Mouse (Mus musculus) olfactory bulb, adult 2 months (tissue): ENCODE results near the gene Atp10b. TPM values are rescaled to one million over a fixed set of nuclear protein-coding genes. Genes with fewer than 3 reads are reported as not detected.

Experiments used
- H3K27ac ChIP-seq: fragments of 200-500 bp; 2 replicates; pipeline ENCODE4 v1.5.1; 2012; ENCODE audit warnings: low read depth, low read length; ENCODE audit not compliant: insufficient read depth
- H3K4me1 ChIP-seq: fragments of 200-500 bp; 2 replicates; pipeline ENCODE4 v1.6.1; 2012; ENCODE audit warnings: low read length; ENCODE audit not compliant: control insufficient read depth, insufficient read depth
- H3K4me3 ChIP-seq: fragments of 200-500 bp; 2 replicates; pipeline ENCODE4 v1.5.1; 2012; ENCODE audit warnings: mild to moderate bottlenecking, low read depth, low read length, moderate library complexity; ENCODE audit not compliant: insufficient read depth
- CTCF ChIP-seq: fragments of 200-500 bp; IDR thresholded peaks from 2 replicates; pipeline ENCODE4 v1.5.1; 2012; ENCODE audit warnings: low read depth, mild to moderate bottlenecking, low read length, moderate library complexity; ENCODE audit not compliant: insufficient read depth
- POLR2A ChIP-seq: fragments of 200-500 bp; IDR thresholded peaks from 2 replicates; pipeline ENCODE4 v1.6.1; 2012; ENCODE audit warnings: mild to moderate bottlenecking, low read depth, low read length, moderate library complexity; ENCODE audit not compliant: insufficient read depth
- WGBS: fragments of 180-500 bp; shearing (Covaris S2); methylation state at CpG from one replicate; pipeline ENCODE4 v1.1.7; 2018; 5-methylcytosine and 5-hydroxymethylcytosine counted together
- polyA plus RNA-seq: library from polyadenylated mRNA; stranded (reverse); fragments of >200 nt; gene quantifications from 2 replicates; pipeline ENCODE4 v1.2.4, GENCODE M21; 2012; ENCODE audit warnings: low replicate concordance; ENCODE audit not compliant: missing spikeins, insufficient read depth, insufficient read length

Atp10b gene
- polyA plus RNA-seq, 1 experiment, result not detected

- 90% methylated on average over 3 of the region's 3 CpGs for WGBS
- Histone ChIP-seq H3K27ac (no peak overlapping the region), H3K4me1 (0 out of 2 replicates have a peak, but pooled peaks cover 2% of the 10 kb centered on the region), H3K4me3 (no peak overlapping the region)
- TF ChIP-seq POLR2A, result no peak
- no peak for TF ChIP-seq CTCF
These were observed 117.8 kb downstream of the Atp10b start for GRCm38 (mm10) chr11:43267505-43267904.

GRCm38 (mm10) chr11:43269503-43270255, 120.0 kb downstream of the Atp10b start:
- Histone ChIP-seq H3K4me1 (0 out of 2 replicates have a peak, but pooled peaks cover 2% of the 10 kb centered on the region), H3K27ac (no peak overlapping the region), H3K4me3 (no peak overlapping the region)
- WGBS, result 51% methylated on average over 6 of the region's 6 CpGs
- TF ChIP-seq POLR2A (no peak), CTCF (no peak)

DNA sequence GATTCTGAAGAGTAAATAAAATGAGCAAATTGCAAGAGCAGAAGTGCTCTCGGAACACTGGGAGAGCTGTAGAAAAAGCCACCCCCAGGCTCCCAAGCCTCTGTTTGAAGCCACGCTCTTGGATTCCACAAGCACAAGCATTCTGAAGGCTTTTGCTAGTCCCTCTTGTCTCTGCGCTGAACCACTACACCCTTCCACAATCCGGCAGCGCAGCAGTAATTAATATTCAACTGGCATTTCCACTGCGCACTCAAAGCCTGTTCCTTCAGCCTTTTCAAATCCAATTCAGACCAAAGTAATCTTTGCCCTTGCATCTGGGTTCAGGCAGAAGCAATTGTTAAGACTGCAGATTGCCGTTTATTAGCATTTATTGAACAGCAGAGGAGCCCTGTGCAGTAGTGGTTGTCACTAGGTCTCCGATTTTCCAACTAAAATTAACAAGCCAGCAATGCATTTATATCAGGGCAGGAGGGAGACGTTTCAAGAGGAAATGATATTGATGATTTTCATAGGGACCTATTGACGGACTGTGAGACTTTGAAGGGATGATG, 120.7 kb downstream of the Atp10b start:
- H3K27ac ChIP-seq, result no peak overlapping the region
- H3K4me3 ChIP-seq, result no peak overlapping the region
- H3K4me1 ChIP-seq, result 0 out of 2 replicates have a peak, but pooled peaks cover 2% of the 10 kb centered on the region
- WGBS, result 36% methylated on average over 10 of the region's 10 CpGs
- TF ChIP-seq CTCF (no peak), POLR2A (no peak)

GRCm38 (mm10) chr11:43273896-43274295, 124.2 kb downstream of the Atp10b start:
- Histone ChIP-seq H3K4me1 (0 out of 2 replicates have a peak, but pooled peaks cover 2% of the 10 kb centered on the region), H3K27ac (no peak overlapping the region), H3K4me3 (no peak overlapping the region)
- TF ChIP-seq POLR2A (no peak), CTCF (no peak)

DNA sequence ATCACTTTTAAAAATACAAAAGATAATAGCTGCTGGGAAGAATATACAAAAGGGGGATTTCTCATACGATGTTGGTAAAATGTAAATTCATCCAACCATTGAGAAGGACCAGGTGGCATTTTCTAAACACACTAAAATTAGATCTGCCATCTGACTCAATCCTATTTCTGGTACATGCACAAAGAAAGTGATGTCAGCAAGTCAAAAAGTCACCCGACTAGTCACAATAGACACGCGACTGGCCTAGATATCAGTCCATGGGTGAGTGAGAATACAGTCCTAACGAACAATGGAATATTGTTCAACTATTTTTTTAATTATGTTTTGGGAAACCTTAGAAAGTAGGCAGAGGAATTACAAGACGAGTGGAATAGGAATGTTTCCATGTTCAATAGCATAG, 147.9 kb downstream of the Atp10b start:
- 86% methylated on average over 6 of the region's 6 CpGs for WGBS

GRCm38 (mm10) chr11:43311000-43311399, 161.3 kb downstream of the Atp10b start:
- no peak for TF ChIP-seq POLR2A
- Histone ChIP-seq H3K4me1 (no peaks in the 10 kb centered on the region), H3K4me3 (no peak overlapping the region), H3K27ac (no peak overlapping the region)
- 34% methylated on average over 1 of the region's 1 CpGs for WGBS

More for the DNA sequence above, 147.9 kb downstream of the Atp10b start:
- TF ChIP-seq POLR2A, result no peak
- no peak for TF ChIP-seq CTCF
- H3K4me3 ChIP-seq, result no peak overlapping the region
- no peaks in the 10 kb centered on the region for H3K4me1 ChIP-seq
- H3K27ac ChIP-seq, result no peak overlapping the region

Other genes with a start within 250 kb of the Atp10b start
- gene Gm9972, start 114.1 kb upstream of the Atp10b start, polyA plus RNA-seq, result not detected in 2 replicates